Mouse (Mus musculus) gastrocnemius, adult 18-20 months (tissue): ENCODE data around the gene Tacr1. TPM values are rescaled to one million over a fixed set of nuclear protein-coding genes. Genes with fewer than 3 reads are reported as not detected.
"Not testable (repeated sequence)": the region's sequence is repeated elsewhere in the genome, so short reads cannot be mapped to it uniquely, and the experiment has no call there.

ENCODE experiments used
- DNase-seq: peaks from one replicate; pipeline ENCODE4 v3.0.0; 2021; ENCODE audit warnings: low spot score
- long read RNA-seq, 2 experiments: library from polyadenylated mRNA; stranded (forward); transcript quantifications; one replicate each; pipeline ENCODE4 v2.0.0; 2021
- total RNA-seq, 2 experiments: library from RNA; stranded (reverse); gene quantifications; 2 replicates each; pipeline ENCODE4 v1.2.3; 2021

The Tacr1 gene
- not detected for total RNA-seq
- long read RNA-seq, experiment 1, result 0 reads
- long read RNA-seq, experiment 2, result 0 reads

DNA sequence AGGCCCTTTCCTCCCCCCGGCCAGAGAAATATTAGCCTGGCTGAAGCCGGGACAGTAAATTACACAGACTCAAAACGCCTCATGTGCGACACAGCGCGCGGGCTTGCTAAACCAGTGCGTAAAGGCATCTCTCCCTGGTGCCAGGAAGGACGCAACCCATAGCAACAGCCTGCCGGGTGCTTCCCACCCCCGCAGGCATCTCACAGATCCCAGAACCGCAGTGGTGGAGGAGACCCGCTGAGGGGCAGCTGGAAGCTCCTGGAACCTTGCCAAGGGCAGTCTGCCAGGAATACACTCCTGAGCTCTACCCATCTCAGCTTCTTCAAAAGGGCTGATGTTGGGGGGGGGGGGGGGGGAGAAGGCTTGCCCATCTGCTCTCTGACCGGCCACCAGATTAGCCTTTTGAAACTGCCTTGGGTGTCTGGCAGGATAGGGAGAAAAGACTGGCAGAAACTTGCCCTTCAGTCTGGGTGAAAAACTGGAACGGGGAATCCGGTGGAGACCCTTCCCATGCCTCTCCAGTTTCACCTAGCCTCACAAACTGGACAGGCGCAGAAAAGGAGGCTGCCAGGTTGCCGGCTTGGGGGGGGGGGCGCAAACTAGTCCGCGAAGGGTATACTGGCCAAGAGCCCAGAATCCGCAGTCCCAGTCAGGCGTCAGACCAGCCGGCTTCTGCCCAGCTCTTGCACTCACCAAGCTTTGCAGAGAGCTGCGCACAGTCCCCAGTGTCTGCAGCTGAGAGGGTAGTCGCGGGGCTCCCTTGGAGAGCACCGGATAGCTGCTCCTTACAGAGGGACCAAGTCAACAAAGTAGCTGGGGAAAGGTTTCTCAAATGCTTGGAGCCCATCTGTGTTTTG, at the start of gene Tacr1:
Gene Tacr1, plus strand, starts transcription at position 740 of the 857 bp plus-strand sequence.
- DNase-seq, result no peak

- DNase-seq, result no peak
These were observed 26.0 kb upstream of the Tacr1 start for GRCm38 (mm10) chr6:82376144-82376543.

GRCm38 (mm10) chr6:82383556-82383955, 18.6 kb upstream of the Tacr1 start:
- DNase-seq, result no peak

GRCm38 (mm10) chr6:82402501-82403495, 664 bp downstream of the Tacr1 start:
- DNase-seq, result no peak

- DNase-seq, result no peak
These were observed 16.2 kb downstream of the Tacr1 start for GRCm38 (mm10) chr6:82418367-82418766.

- DNase-seq, result no peak
These were observed 18.1 kb downstream of the Tacr1 start for GRCm38 (mm10) chr6:82420222-82420621.

DNA sequence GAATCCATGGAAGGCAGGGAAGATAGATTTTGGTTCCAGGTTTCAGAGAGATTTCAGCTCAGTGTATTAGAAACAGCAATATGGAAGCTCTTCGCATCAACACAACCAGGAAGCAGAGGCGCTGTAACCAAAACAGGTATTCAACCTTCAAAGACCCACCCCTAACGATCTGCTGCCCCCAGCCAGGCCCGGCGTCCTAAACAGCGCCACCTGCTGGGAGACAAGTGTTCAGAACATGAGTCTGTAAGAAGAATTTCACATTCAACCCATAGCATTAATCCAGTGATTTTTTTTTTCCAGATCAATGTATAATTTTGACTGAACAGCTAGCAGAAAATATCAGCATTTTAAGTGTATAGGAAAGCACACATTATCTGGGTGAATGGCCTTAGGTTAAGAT, 26.8 kb downstream of the Tacr1 start:
- no peak for DNase-seq

DNA sequence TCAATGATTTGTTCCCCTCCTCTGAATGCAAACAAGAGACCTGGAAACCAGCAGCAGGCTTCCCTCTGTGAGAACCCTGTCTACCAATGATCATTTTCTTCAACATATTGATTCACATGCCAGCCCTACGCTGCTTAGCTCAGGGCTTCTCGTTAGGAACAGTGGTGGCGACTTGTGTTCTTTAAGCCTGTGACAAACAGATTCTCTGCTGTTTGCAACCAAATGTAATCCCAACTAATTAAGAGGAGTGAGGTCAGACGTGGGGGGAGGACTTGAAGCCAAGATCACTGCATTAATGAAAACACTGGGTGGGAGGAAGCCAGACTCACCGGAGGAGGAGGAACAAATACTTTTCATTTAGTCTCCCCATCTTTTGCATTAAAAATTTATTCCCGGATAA, 27.6 kb downstream of the Tacr1 start:
- DNase-seq, result no peak

GRCm38 (mm10) chr6:82437174-82437573, 35.0 kb downstream of the Tacr1 start:
- no peak for DNase-seq

DNA sequence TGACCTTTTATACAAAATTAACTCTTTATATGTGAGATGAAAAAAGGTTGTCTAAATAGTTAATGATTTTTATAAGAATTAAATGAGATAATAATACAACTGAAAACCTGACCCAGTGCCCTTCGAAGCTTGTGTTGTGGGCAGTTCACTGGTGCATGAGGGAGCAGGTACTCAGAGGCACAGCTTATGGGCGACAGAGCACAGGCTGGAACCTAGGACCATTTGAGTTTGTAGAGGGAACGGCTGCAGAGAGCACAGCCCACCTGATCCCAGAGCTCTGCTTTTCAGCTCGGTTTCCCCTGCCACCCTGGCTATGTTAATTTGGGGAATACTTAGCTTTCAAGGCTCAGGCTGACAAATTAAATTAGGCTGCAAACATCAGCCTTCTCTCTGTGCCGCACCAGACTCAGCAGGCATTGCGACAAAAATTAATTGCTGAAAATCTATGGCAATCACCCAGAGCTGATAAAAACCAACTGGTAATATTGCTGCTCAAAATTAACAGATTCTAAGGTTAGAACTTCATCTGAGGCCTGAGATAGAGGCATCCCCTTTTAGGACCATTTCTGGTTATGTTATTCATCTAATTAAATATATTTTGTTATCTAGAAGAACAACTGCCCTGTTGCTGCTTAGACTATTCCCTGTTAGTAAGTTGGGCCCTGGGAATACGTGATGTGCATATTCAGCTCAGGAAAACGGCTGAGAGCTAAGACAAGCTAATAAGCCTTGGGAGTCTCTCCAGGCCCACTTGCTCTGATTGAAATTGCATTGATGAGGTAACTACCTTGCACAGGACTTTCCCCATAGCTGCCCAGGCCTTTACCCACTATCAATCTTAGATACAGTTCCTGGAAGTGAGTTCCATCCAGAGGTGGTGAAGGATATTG, 50.3 kb downstream of the Tacr1 start:
- not testable (repeated sequence) for DNase-seq

DNA sequence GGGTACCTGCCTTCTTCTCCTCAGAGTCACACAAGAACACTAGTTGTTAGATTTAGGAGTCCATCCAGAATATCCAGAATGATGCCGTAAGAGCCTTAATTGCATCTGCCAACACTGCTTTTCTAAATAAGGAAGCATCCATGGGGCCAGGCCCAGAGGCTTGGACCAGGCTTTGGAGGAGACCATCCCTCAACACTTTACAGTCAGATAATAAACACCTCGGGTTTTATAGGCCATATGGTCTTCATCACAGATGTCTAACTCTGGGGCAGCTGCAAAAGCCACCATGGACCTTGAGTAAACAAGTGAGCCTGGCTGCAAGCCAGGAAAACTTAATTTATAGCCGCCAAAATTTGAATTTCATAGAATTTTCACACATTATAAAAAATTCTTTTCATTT, 53.1 kb downstream of the Tacr1 start:
- no peak for DNase-seq

DNA sequence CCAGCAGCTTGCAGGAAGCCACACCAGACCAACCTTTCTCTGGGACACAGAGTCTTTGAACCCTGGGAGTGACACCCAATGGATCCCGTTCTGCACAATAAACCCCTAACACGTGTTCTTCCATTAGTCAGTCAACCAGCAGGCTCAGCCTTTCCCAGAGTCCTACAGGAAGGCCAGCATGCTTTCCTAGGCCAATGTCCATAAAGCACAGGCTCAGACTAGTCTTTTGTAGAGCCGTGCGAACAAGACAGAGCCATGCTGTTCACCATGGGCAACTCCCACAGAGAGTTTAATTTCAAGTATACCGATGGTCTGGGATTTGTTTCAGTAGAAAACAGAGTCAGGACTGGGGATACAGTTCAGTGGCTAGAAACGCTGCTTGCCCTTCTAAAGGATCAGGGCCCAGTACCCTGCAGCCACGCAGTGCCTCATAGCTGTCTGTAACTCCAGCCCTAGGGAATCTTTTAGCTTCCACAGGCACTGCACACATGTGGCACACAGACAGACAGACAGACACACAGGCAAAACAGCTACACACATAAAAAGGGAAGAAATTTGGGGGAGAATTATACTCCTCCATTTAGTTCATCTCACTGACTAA, 55.1 kb downstream of the Tacr1 start:
- no peak for DNase-seq

DNA sequence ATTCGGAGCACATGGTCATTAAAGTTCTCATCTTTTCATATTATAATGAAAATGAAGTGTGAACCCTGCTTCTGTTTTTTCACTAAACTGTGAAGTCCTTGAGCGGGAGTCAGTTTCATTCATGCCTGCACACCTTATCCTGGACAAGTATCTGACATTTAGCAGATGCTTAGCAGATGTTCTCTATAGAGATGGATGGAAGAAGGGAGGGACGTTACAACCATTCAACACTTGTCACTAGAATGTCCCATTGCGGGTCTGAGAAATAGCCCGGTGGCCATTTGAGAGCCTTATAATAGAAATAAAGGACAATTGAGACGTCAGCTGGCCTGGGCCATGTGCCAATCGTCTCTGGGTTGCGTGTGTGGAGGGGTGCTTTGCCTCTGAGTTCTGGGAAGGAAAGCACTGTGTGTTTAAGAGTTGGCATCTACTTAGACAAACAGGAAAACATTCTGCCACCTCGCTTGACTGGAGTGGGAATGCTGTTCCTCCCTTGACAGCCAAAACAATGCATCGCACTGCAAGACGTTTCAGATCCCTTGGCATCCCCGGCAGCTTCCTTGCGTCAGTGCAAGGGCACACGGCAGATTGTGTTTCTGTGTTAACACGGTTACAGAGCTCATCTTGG, 56.7 kb downstream of the Tacr1 start:
- no peak for DNase-seq

- no peak for DNase-seq
These were observed 61.0 kb downstream of the Tacr1 start for GRCm38 (mm10) chr6:82463171-82463570.

GRCm38 (mm10) chr6:82474477-82474876, 72.3 kb downstream of the Tacr1 start:
- no peak for DNase-seq

DNA sequence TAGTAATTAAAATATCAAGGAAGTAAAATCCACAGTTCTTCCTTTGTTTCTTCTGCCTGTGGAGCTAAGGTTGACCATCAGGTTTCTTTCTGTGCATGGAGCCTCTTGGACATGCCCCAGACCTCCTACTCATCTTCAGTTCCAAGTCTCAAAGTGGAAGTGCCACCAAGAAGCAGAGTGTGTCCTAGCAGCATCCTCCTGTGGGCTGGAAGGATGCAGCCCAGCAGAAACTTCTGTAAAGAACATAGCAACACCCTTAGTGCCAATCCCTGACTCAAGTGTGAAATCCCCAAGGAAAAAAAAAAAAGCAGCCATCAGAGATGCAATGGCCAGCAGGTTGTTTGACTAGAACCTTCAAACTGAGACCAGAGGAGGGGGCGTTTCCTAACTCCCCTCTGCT, 81.7 kb downstream of the Tacr1 start:
- no peak for DNase-seq

DNA sequence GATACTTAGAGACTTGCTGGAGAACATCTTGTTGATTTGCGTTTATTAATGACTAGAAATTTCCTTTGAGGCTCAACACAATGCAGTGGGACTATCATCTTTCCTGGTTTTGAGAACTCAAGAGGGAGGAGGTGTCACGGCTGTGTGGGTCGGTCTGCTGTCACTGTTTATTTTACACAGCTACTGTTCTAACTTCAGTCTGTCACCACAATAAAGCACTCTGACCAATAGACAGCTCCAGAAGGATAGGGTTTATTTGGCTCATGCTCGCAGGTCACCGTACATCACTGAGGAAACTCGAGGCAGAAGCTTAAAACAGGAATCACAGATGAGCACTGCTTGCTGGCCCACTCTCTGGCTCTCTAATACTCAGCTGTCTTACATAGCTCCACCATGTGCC, 92.3 kb downstream of the Tacr1 start:
- no peak for DNase-seq

DNA sequence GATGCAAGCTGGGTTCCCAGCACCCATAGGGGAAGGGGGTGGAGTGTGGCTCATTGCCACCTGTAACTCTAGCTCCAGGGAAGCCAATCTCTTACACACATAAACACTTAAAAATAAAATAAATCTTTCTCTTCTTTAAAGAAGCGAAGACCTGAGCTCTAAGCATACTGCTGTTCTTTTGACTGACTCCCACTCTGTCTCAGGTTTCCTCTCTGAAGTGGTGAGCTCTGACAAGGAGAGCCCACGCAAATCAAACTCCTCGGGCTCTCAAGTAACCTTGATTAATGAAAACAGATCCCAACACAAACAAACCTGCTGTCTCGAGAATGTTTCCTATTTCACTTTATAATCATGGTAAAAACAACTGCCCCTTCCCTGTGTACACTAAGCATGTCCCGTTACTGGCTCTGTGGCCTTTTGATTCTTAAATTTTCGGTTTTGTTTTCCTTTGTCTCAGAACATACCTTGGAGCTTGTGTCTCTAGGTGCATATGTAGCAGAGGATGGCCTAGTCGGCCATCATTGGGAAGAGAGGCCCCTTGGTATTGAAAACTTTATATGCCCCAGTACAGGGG, 108.8 kb downstream of the Tacr1 start:
- DNase-seq, result no peak

DNA sequence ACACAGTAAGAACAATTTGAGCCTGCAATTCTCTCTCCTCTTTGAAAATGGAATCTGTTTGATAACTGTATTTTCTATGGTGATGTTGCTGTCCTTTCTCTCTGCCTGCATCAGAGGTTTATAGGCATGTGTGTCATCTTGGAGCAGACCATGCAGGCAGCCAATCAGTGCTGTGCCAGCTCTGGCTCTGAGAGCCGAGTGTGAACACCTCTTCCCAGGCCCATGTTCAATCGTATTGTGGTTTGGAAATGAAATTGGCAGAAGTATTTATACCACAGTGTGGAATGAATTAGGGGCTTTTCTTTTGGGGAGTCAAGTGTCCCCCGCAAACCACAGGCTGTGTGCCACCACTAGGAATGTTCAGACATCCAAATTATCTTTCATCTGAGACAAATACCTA, 117.5 kb downstream of the Tacr1 start:
- no peak for DNase-seq

- no peak for DNase-seq
These were observed 120.4 kb downstream of the Tacr1 start for GRCm38 (mm10) chr6:82522567-82522966.
